ENCODE assay signal across 8 mouse cellular contexts in the genomic region with DNA sequence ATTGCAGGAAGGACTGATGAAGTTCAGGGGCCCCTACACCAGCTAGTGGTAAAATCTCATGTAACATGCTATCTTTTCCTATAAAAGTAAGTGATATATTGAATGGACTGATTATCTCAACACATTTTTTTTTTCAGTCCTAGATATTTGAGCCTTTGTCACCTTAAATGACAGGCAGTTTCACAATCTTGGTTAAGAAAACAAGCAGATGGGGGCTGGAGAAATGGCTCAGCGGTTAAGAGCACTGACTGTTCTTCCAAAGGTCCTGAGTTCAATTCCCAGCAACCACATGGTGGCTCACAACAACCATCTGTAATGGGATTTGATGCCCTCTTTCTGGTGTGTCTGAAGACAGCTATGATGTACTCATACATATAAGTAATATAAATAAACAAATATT. TPM values are rescaled to one million over a fixed set of nuclear protein-coding genes. Genes with fewer than 3 reads are reported as not detected.
DNase-seq lines count a peak whose midpoint lies in the region; ATAC-seq lines count a peak whose summit lies in the region.

No protein-coding gene starts in this region.

- H3K9me3 ChIP-seq in limb, embryonic 11.5 days (ENCODE audit: control insufficient read depth, low read length): no peaks in the 10 kb centered on the region
- H3K9me3 ChIP-seq in limb, embryonic 10.5 days (replicated peaks): no peaks in the 10 kb centered on the region
- H3K9me3 ChIP-seq in forebrain, embryonic 11.5 days (ENCODE audit: control insufficient read depth, low read length): no peaks in the 10 kb centered on the region
- no peaks in the 10 kb centered on the region for H3K9me3 ChIP-seq in limb, embryonic 12.5 days
- no peaks in the 10 kb centered on the region for H3K9me3 ChIP-seq in neural tube, embryonic 12.5 days

- DNase-seq in limb, embryonic 11.5 days (ENCODE audit: low spot score): no peak
- no peak for DNase-seq in limb, embryonic 10.5 days (ENCODE audit: low spot score)
- DNase-seq in forebrain, embryonic 11.5 days (ENCODE audit: low spot score): no peak
- DNase-seq in adrenal gland, postnatal 10 days: no peak
- DNase-seq in cerebellum, adult 11-12 months: no peak
- DNase-seq in layer of hippocampus, adult 9-10 months (ENCODE audit: low spot score): no peak

- ATAC-seq in limb, embryonic 11.5 days (ENCODE audit: insufficient number of reproducible peaks, low FRiP score, low TSS enrichment, low read depth): no peak
- no peak for ATAC-seq in forebrain, embryonic 11.5 days (replicated peaks; ENCODE audit: low FRiP score)
- no peak for ATAC-seq in limb, embryonic 12.5 days (ENCODE audit: insufficient number of reproducible peaks, insufficient read depth, low FRiP score, low TSS enrichment, low read depth)
- no peak for ATAC-seq in neural tube, embryonic 12.5 days (ENCODE audit: low FRiP score, low read depth)

- H3K27me3 ChIP-seq in limb, embryonic 11.5 days (ENCODE audit: control insufficient read depth, insufficient read depth, low read length): no peaks in the 10 kb centered on the region
- no peaks in the 10 kb centered on the region for H3K27me3 ChIP-seq in limb, embryonic 10.5 days (ENCODE audit: low read depth, poor library complexity, severe bottlenecking)
- H3K27me3 ChIP-seq in forebrain, embryonic 11.5 days (ENCODE audit: control insufficient read depth, insufficient read depth, low read length): no peaks in the 10 kb centered on the region
- no peaks in the 10 kb centered on the region for H3K27me3 ChIP-seq in limb, embryonic 12.5 days
- H3K27me3 ChIP-seq in neural tube, embryonic 12.5 days (replicated peaks): no peaks in the 10 kb centered on the region

- no peak overlapping the region for H3K27ac ChIP-seq in limb, embryonic 11.5 days (replicated peaks; ENCODE audit: low read depth, low read length)
- no peak overlapping the region for H3K27ac ChIP-seq in limb, embryonic 10.5 days
- no peak overlapping the region for H3K27ac ChIP-seq in forebrain, embryonic 11.5 days (ENCODE audit: low read depth, low read length)
- H3K27ac ChIP-seq in limb, embryonic 12.5 days: no peak overlapping the region
- no peak overlapping the region for H3K27ac ChIP-seq in neural tube, embryonic 12.5 days

- WGBS in limb, embryonic 11.5 days: 74% methylated on average over 1 of the region's 1 CpGs
- 91% methylated on average over 1 of the region's 1 CpGs for WGBS in limb, embryonic 10.5 days
- WGBS in forebrain, embryonic 11.5 days: 88% methylated on average over 1 of the region's 1 CpGs
- WGBS in limb, embryonic 12.5 days: 83% methylated on average over 1 of the region's 1 CpGs
- WGBS in neural tube, embryonic 12.5 days: 88% methylated on average over 1 of the region's 1 CpGs

- H3K9ac ChIP-seq in limb, embryonic 11.5 days (ENCODE audit: low read length): no peak overlapping the region
- H3K9ac ChIP-seq in forebrain, embryonic 11.5 days (ENCODE audit: low read length): no peak overlapping the region
- no peak overlapping the region for H3K9ac ChIP-seq in limb, embryonic 12.5 days (replicated peaks)
- no peak overlapping the region for H3K9ac ChIP-seq in neural tube, embryonic 12.5 days

- peaks cover 3% of the 10 kb centered on the region; the same call in 1 of the 2 replicates for H3K4me1 ChIP-seq in limb, embryonic 11.5 days (ENCODE audit: control insufficient read depth, insufficient read depth, low read length)
- peaks cover 10% of the 10 kb centered on the region for H3K4me1 ChIP-seq in limb, embryonic 10.5 days
- H3K4me1 ChIP-seq in forebrain, embryonic 11.5 days (replicated peaks; ENCODE audit: control insufficient read depth, insufficient read depth, low read length): peaks cover 7% of the 10 kb centered on the region; the same call in 1 of the 2 replicates
- peaks cover 11% of the 10 kb centered on the region; the same call in 1 of the 2 replicates for H3K4me1 ChIP-seq in limb, embryonic 12.5 days (replicated peaks)
- H3K4me1 ChIP-seq in neural tube, embryonic 12.5 days: peaks cover 10% of the 10 kb centered on the region

- no peak overlapping the region; the same call in 1 of the 2 replicates for H3K4me2 ChIP-seq in limb, embryonic 11.5 days (ENCODE audit: low read depth, severe bottlenecking)
- H3K4me2 ChIP-seq in forebrain, embryonic 11.5 days (ENCODE audit: low read depth, low read length, severe bottlenecking): peak overlapping the region; percentile 95; the same call in 1 of the 2 replicates
- H3K4me2 ChIP-seq in limb, embryonic 12.5 days: peak overlapping the region; percentile 90
- peak overlapping the region; percentile 92 for H3K4me2 ChIP-seq in neural tube, embryonic 12.5 days (replicated peaks)

- H3K4me3 ChIP-seq in limb, embryonic 11.5 days (ENCODE audit: low read depth, low read length): peak overlapping the region; percentile 74
- H3K4me3 ChIP-seq in limb, embryonic 10.5 days: no peak overlapping the region
- no peak overlapping the region; the same call in 1 of the 2 replicates for H3K4me3 ChIP-seq in forebrain, embryonic 11.5 days (ENCODE audit: low read depth, low read length)
- peak overlapping the region; percentile 76; the same call in 1 of the 2 replicates for H3K4me3 ChIP-seq in limb, embryonic 12.5 days (replicated peaks)
- H3K4me3 ChIP-seq in neural tube, embryonic 12.5 days: no peak overlapping the region; the same call in 1 of the 2 replicates

- peaks cover 2% of the 10 kb centered on the region; the same call in 1 of the 2 replicates for H3K36me3 ChIP-seq in limb, embryonic 11.5 days (ENCODE audit: control insufficient read depth, insufficient read depth, low read length)
- peaks cover 27% of the 10 kb centered on the region for H3K36me3 ChIP-seq in limb, embryonic 10.5 days
- no peaks in the 10 kb centered on the region for H3K36me3 ChIP-seq in forebrain, embryonic 11.5 days (ENCODE audit: control insufficient read depth, insufficient read depth, low read length)
- peaks cover 28% of the 10 kb centered on the region for H3K36me3 ChIP-seq in limb, embryonic 12.5 days
- H3K36me3 ChIP-seq in neural tube, embryonic 12.5 days: peaks cover 13% of the 10 kb centered on the region; the same call in 1 of the 2 replicates

RNA-seq across cellular contexts. Expression of a gene that starts 1.7 kb away (rescaled TPM):
- 40.1 and 40.8 TPM in 2 replicates for polyA plus RNA-seq in limb, embryonic 11.5 days (2014; fragmentation: Nextera tagmentation; extraction: Ambion mirVana)
- polyA plus RNA-seq in limb, embryonic 10.5 days (2016; fragmentation: Nextera tagmentation; extraction: Ambion mirVana): 42.5 and 52.3 TPM in 2 replicates
- polyA plus RNA-seq in forebrain, embryonic 11.5 days (2014; fragmentation: Nextera tagmentation; extraction: Ambion mirVana): 42.3 and 49.2 TPM in 2 replicates
- polyA plus RNA-seq in limb, embryonic 12.5 days (2016; fragmentation: Nextera tagmentation; extraction: Ambion mirVana): 47.0 and 51.0 TPM in 2 replicates
- 48.2 and 53.6 TPM in 2 replicates for polyA plus RNA-seq in neural tube, embryonic 12.5 days (2016; fragmentation: Nextera tagmentation; extraction: Ambion mirVana)
- 100 to 1,000 TPM in 1 of 2 experiments, 10 to 100 TPM in 1; 96.9 to 109 TPM for total RNA-seq in adrenal gland, postnatal 10 days (2021)

RNA-seq across cellular contexts. Expression of a gene that starts 24.1 kb away (rescaled TPM):
- 76.4 and 79.7 TPM in 2 replicates for polyA plus RNA-seq in limb, embryonic 11.5 days (2014; fragmentation: Nextera tagmentation; extraction: Ambion mirVana)
- polyA plus RNA-seq in limb, embryonic 10.5 days (2016; fragmentation: Nextera tagmentation; extraction: Ambion mirVana): 68.4 and 78.9 TPM in 2 replicates
- 55.9 and 59.9 TPM in 2 replicates for polyA plus RNA-seq in forebrain, embryonic 11.5 days (2014; fragmentation: Nextera tagmentation; extraction: Ambion mirVana)
- 78.5 and 81.5 TPM in 2 replicates for polyA plus RNA-seq in limb, embryonic 12.5 days (2016; fragmentation: Nextera tagmentation; extraction: Ambion mirVana)
- 55.9 and 56.6 TPM in 2 replicates for polyA plus RNA-seq in neural tube, embryonic 12.5 days (2016; fragmentation: Nextera tagmentation; extraction: Ambion mirVana)
- total RNA-seq in adrenal gland, postnatal 10 days (2021): 100 to 1,000 TPM in 1 of 2 experiments, 10 to 100 TPM in 1; 84.4 to 108 TPM

RNA-seq across cellular contexts. Expression of a gene that starts 27.0 kb away (rescaled TPM):
- 0.23 and 0.51 TPM in 2 replicates for polyA plus RNA-seq in limb, embryonic 11.5 days (2014; fragmentation: Nextera tagmentation; extraction: Ambion mirVana)
- 0.38 and 0.53 TPM in 2 replicates for polyA plus RNA-seq in limb, embryonic 10.5 days (2016; fragmentation: Nextera tagmentation; extraction: Ambion mirVana)
- 0.13 and 0.17 TPM in 2 replicates for polyA plus RNA-seq in forebrain, embryonic 11.5 days (2014; fragmentation: Nextera tagmentation; extraction: Ambion mirVana)
- polyA plus RNA-seq in limb, embryonic 12.5 days (2016; fragmentation: Nextera tagmentation; extraction: Ambion mirVana): 0.22 and 0.45 TPM in 2 replicates
- 0.32 and 0.34 TPM in 2 replicates for polyA plus RNA-seq in neural tube, embryonic 12.5 days (2016; fragmentation: Nextera tagmentation; extraction: Ambion mirVana)
- 1 to 10 TPM; 2.4 to 3.9 TPM for total RNA-seq in adrenal gland, postnatal 10 days (2021)

RNA-seq across cellular contexts. Expression of a gene that starts 41.3 kb away (rescaled TPM):
- polyA plus RNA-seq in limb, embryonic 11.5 days (2014; fragmentation: Nextera tagmentation; extraction: Ambion mirVana): 28.7 and 28.8 TPM in 2 replicates
- 38.7 and 39.2 TPM in 2 replicates for polyA plus RNA-seq in limb, embryonic 10.5 days (2016; fragmentation: Nextera tagmentation; extraction: Ambion mirVana)
- polyA plus RNA-seq in forebrain, embryonic 11.5 days (2014; fragmentation: Nextera tagmentation; extraction: Ambion mirVana): 29.9 and 32.5 TPM in 2 replicates
- 32.1 and 33.3 TPM in 2 replicates for polyA plus RNA-seq in limb, embryonic 12.5 days (2016; fragmentation: Nextera tagmentation; extraction: Ambion mirVana)
- 34.8 and 38.9 TPM in 2 replicates for polyA plus RNA-seq in neural tube, embryonic 12.5 days (2016; fragmentation: Nextera tagmentation; extraction: Ambion mirVana)
- 10 to 100 TPM; 22.0 to 23.1 TPM for total RNA-seq in adrenal gland, postnatal 10 days (2021)

RNA-seq across cellular contexts. Expression of a gene that starts 48.5 kb away (rescaled TPM):
- 232 and 234 TPM in 2 replicates for polyA plus RNA-seq in limb, embryonic 11.5 days (2014; fragmentation: Nextera tagmentation; extraction: Ambion mirVana)
- 177 and 208 TPM in 2 replicates for polyA plus RNA-seq in limb, embryonic 10.5 days (2016; fragmentation: Nextera tagmentation; extraction: Ambion mirVana)
- polyA plus RNA-seq in forebrain, embryonic 11.5 days (2014; fragmentation: Nextera tagmentation; extraction: Ambion mirVana): 220 and 234 TPM in 2 replicates
- 209 and 220 TPM in 2 replicates for polyA plus RNA-seq in limb, embryonic 12.5 days (2016; fragmentation: Nextera tagmentation; extraction: Ambion mirVana)
- 145 and 154 TPM in 2 replicates for polyA plus RNA-seq in neural tube, embryonic 12.5 days (2016; fragmentation: Nextera tagmentation; extraction: Ambion mirVana)
- total RNA-seq in adrenal gland, postnatal 10 days (2021): 100 to 1,000 TPM in 1 of 2 experiments, 10 to 100 TPM in 1; 98.7 to 149 TPM

Comparison
In these comparisons a context has a peak if more than half of its experiments do, and no peak if none do; other contexts are left out.
1. H3K4me3 ChIP-seq: peak in limb, embryonic 11.5 days (single experiment) and limb, embryonic 12.5 days (single experiment); none in limb, embryonic 10.5 days (single experiment), forebrain, embryonic 11.5 days (single experiment) and neural tube, embryonic 12.5 days (single experiment).